Mouse (Mus musculus) midbrain, embryonic 11.5 days (tissue): Measurements from ENCODE around the gene Ifit3. TPM values are rescaled to one million over a fixed set of nuclear protein-coding genes. Genes with fewer than 3 reads are reported as not detected.

ENCODE experiments used
- ATAC-seq: fragments of 200-750 bp; cut with Nextera tagmentation; 2 replicates; pipeline ENCODE4 v1.8.0; 2017; ENCODE audit warnings: moderate TSS enrichment, moderate library complexity; ENCODE audit not compliant: low FRiP score
- DNase-seq: peaks from one replicate; pipeline ENCODE4 v3.0.0; 2015; ENCODE audit warnings: low spot score; ENCODE audit errors: missing footprints
- H3K27ac ChIP-seq: fragments of 300-500 bp; sonication (generic); 2 replicates; pipeline ENCODE4 v1.5.1; 2014; ENCODE audit warnings: low read depth, low read length
- H3K27me3 ChIP-seq: fragments of 300-500 bp; sonication (generic); 2 replicates; pipeline ENCODE4 v1.6.1; 2014; ENCODE audit warnings: mild to moderate bottlenecking, low read length, moderate library complexity, mixed read lengths; ENCODE audit not compliant: control insufficient read depth, insufficient read depth
- H3K36me3 ChIP-seq: fragments of 300-500 bp; sonication (generic); 2 replicates; pipeline ENCODE4 v1.6.1; 2014; ENCODE audit warnings: mild to moderate bottlenecking, low read length, moderate library complexity, mixed read lengths; ENCODE audit not compliant: control insufficient read depth, insufficient read depth
- H3K4me1 ChIP-seq: fragments of 300-500 bp; sonication (generic); 2 replicates; pipeline ENCODE4 v1.6.1; 2014; ENCODE audit warnings: low read length; ENCODE audit not compliant: control insufficient read depth, insufficient read depth
- H3K4me2 ChIP-seq: fragments of 300-500 bp; sonication (generic); 2 replicates; pipeline ENCODE4 v1.6.1; 2014; ENCODE audit warnings: mild to moderate bottlenecking, moderate library complexity
- H3K4me3 ChIP-seq: fragments of 300-500 bp; sonication (generic); 2 replicates; pipeline ENCODE4 v1.5.1; 2014; ENCODE audit warnings: low read depth, low read length
- H3K9ac ChIP-seq: fragments of 300-500 bp; sonication (generic); 2 replicates; pipeline ENCODE4 v1.6.1; 2014; ENCODE audit warnings: low read length
- H3K9me3 ChIP-seq: fragments of 300-500 bp; sonication (generic); 2 replicates; pipeline ENCODE4 v1.6.1; 2016; ENCODE audit warnings: low read length; ENCODE audit not compliant: control insufficient read depth
- WGBS: fragments of 180-500 bp; shearing (Covaris S2); extraction: QIAGEN DNeasy Blood & Tissue Kit; methylation state at CpG from one replicate; pipeline ENCODE4 v1.1.7; 2014; 5-methylcytosine and 5-hydroxymethylcytosine counted together
- polyA plus RNA-seq: library from polyadenylated mRNA; unstranded; fragments of >200 nt; fragmentation: Nextera tagmentation; extraction: Ambion mirVana; gene quantifications from 2 replicates; pipeline ENCODE4 v1.2.1, GENCODE M21; 2014

Gene Ifit3
- polyA plus RNA-seq, 1 experiment from 2014 or later, result 0.78 TPM

GRCm38 (mm10) chr19:34631487-34631886 lies 48.2 kb downstream of the Ifit3 start:
- Histone ChIP-seq H3K27me3 (no peaks in the 10 kb centered on the region), H3K4me2 (no peak overlapping the region), H3K36me3 (no peaks in the 10 kb centered on the region), H3K4me3 (no peak overlapping the region), H3K9ac (no peak overlapping the region), H3K4me1 (no peaks in the 10 kb centered on the region), H3K9me3 (no peaks in the 10 kb centered on the region), H3K27ac (no peak overlapping the region)
- no peak for ATAC-seq
- no peak for DNase-seq

DNA sequence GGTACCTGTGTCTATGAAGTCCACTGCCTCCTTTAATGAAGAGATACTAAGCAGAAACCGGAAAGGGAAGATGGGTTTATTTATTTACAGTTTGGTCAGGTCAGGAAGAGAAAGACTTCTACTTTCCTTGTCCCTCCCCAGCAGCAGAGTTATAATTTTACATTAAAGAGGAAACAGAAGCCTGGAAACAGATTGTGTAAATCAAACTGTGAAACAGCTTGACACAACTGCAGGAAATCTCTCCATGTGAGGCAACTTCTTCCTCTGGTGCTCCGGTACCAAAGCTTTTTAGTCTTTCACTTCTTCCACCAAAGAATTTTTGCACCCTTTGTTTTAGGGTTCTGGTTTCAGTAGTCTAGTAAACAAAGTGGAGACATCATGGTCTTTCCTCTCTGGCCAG lies 50.2 kb downstream of the Ifit3 start:
- H3K4me3 ChIP-seq, result no peak overlapping the region
- no peak overlapping the region for H3K27ac ChIP-seq
- no peak for ATAC-seq
- DNase-seq, result no peak
- WGBS, result 92% methylated on average over 2 of the region's 2 CpGs
- H3K27me3 ChIP-seq, result no peaks in the 10 kb centered on the region
- no peaks in the 10 kb centered on the region for H3K9me3 ChIP-seq
- no peak overlapping the region for H3K9ac ChIP-seq
- H3K36me3 ChIP-seq, result no peaks in the 10 kb centered on the region
- no peaks in the 10 kb centered on the region for H3K4me1 ChIP-seq
- H3K4me2 ChIP-seq, result no peak overlapping the region

GRCm38 (mm10) chr19:34636933-34637557 lies 53.7 kb downstream of the Ifit3 start:
- H3K36me3 ChIP-seq, result no peaks in the 10 kb centered on the region
- WGBS, result 20% methylated on average over 3 of the region's 3 CpGs
- H3K9ac ChIP-seq, result no peak overlapping the region
- H3K27ac ChIP-seq, result no peak overlapping the region
- no peaks in the 10 kb centered on the region for H3K9me3 ChIP-seq
- peak; percentile 92 for DNase-seq
- peak; percentile 78 for ATAC-seq
- no peak overlapping the region for H3K4me3 ChIP-seq
- H3K27me3 ChIP-seq, result no peaks in the 10 kb centered on the region
- no peak overlapping the region for H3K4me2 ChIP-seq
- H3K4me1 ChIP-seq, result no peaks in the 10 kb centered on the region

Other genes starting within 250 kb of the Ifit3 start
- 0.61 and 0.66 TPM in 2 replicates for gene Ch25h, start 108.4 kb upstream of the Ifit3 start, polyA plus RNA-seq
- 28.7 and 31.4 TPM in 2 replicates for gene Lipa, start 56.1 kb upstream of the Ifit3 start, polyA plus RNA-seq
- 4.7 and 5.0 TPM in 2 replicates for gene Ifit2, start 32.8 kb upstream of the Ifit3 start, polyA plus RNA-seq
- gene Ifit1bl1, start 18.4 kb downstream of the Ifit3 start, polyA plus RNA-seq, result 0.22 and 0.33 TPM in 2 replicates
- 0.10 TPM in 1 of 2 replicates, not detected in the other for gene Ifit3b, start 24.4 kb downstream of the Ifit3 start, polyA plus RNA-seq
- 0.25 TPM in 1 of 2 replicates, not detected in the other for gene Ifit1bl2, start 57.2 kb downstream of the Ifit3 start, polyA plus RNA-seq
- 0.36 TPM in 1 of 2 replicates, not detected in the other for gene Ifit1, start 57.3 kb downstream of the Ifit3 start, polyA plus RNA-seq
- 2.7 and 3.0 TPM in 2 replicates for gene Slc16a12, start 163.8 kb downstream of the Ifit3 start, polyA plus RNA-seq